Mouse (Mus musculus) adrenal gland (tissue): ENCODE results near the gene Cdh15.

Source experiments
- intact Hi-C: fragments of 180-260 bp; cut with DNase I; formaldehyde crosslinking; loops from one replicate; pipeline ENCODE4 v1.15.1; 2025

Cdh15 gene

GRCm38 (mm10) chr8:122836199-122836598, 11.6 kb upstream of the Cdh15 start:
- intact Hi-C loops: loop anchor here (5.0 kb wide), 1 partner anchor 366 kb away; no protein-coding TSS in a partner anchor

- intact Hi-C loops: loop anchor here (5.0 kb wide), 1 partner anchor 366 kb away; no protein-coding TSS in a partner anchor
Measured at GRCm38 (mm10) chr8:122836696-122837095, 11.1 kb upstream of the Cdh15 start.

GRCm38 (mm10) chr8:122844161-122844560, 3.6 kb upstream of the Cdh15 start:
- intact Hi-C loops: no loop called here

GRCm38 (mm10) chr8:122845662-122846061, 2.1 kb upstream of the Cdh15 start:
- intact Hi-C loops: no loop called here

GRCm38 (mm10) chr8:122849152-122849910, 1.6 kb downstream of the Cdh15 start:
- intact Hi-C loops: no loop called here

GRCm38 (mm10) chr8:122850641-122851240, 3.0 kb downstream of the Cdh15 start:
- intact Hi-C loops: loop anchor here (5.0 kb wide), 1 partner anchor 42 kb away; no protein-coding TSS in a partner anchor

GRCm38 (mm10) chr8:122851692-122852545, 4.2 kb downstream of the Cdh15 start:
- intact Hi-C loops: loop anchor here (5.0 kb wide), 1 partner anchor 40 kb away; no protein-coding TSS in a partner anchor

GRCm38 (mm10) chr8:122852546-122852905, 4.8 kb downstream of the Cdh15 start:
- intact Hi-C loops: loop anchor here (5.0 kb wide), 1 partner anchor 40 kb away; no protein-coding TSS in a partner anchor

- intact Hi-C loops: loop anchor here (5.0 kb wide), 1 partner anchor 39 kb away; no protein-coding TSS in a partner anchor
Measured at GRCm38 (mm10) chr8:122853340-122853771, 5.6 kb downstream of the Cdh15 start.

- intact Hi-C loops: loop anchor here (5.0 kb wide), 1 partner anchor 38 kb away; no protein-coding TSS in a partner anchor
Measured at GRCm38 (mm10) chr8:122854388-122854787, 6.6 kb downstream of the Cdh15 start.

GRCm38 (mm10) chr8:122855123-122855522, 7.4 kb downstream of the Cdh15 start:
- intact Hi-C loops: no loop called here

GRCm38 (mm10) chr8:122856288-122856687, 8.5 kb downstream of the Cdh15 start:
- intact Hi-C loops: no loop called here

GRCm38 (mm10) chr8:122859843-122860242, 12.1 kb downstream of the Cdh15 start:
- intact Hi-C loops: no loop called here

- intact Hi-C loops: no loop called here
Measured at GRCm38 (mm10) chr8:122864719-122865129, 17.0 kb downstream of the Cdh15 start.

GRCm38 (mm10) chr8:122865441-122865840, 17.7 kb downstream of the Cdh15 start:
- intact Hi-C loops: no loop called here

GRCm38 (mm10) chr8:122866231-122866630, 18.5 kb downstream of the Cdh15 start:
- intact Hi-C loops: no loop called here

- intact Hi-C loops: no loop called here
Measured at GRCm38 (mm10) chr8:122867982-122868381, 20.2 kb downstream of the Cdh15 start.

GRCm38 (mm10) chr8:122870377-122870863, 22.7 kb downstream of the Cdh15 start:
- intact Hi-C loops: no loop called here

- intact Hi-C loops: no loop called here
Measured at GRCm38 (mm10) chr8:122871663-122872062, 23.9 kb downstream of the Cdh15 start.

GRCm38 (mm10) chr8:122873171-122873570, 25.4 kb downstream of the Cdh15 start:
- intact Hi-C loops: no loop called here

GRCm38 (mm10) chr8:122875186-122875585, 27.4 kb downstream of the Cdh15 start:
- intact Hi-C loops: no loop called here
